Mouse (Mus musculus): ENCODE data around the gene Chst8.

Gene Chst8

DNA sequence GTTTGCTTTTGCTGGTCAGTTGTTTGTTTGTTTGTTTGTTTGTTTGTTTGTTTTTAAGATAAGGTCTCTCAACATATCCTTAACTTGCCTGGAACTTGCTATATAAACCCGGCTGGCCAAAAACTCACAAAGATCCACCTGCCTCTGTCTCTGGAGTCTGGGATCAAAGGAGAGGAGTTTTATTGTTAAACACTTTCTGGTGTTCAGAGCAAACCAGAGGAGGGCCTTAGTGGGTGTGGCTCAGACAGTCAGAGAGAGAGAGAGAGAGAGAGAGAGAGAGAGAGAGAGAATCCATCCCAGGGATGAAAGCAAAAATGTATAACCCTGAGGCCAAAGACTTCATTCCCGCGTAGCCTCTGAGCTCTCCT lies 13.1 kb downstream of the Chst8 start:
- DNase-seq = no peak

DNA sequence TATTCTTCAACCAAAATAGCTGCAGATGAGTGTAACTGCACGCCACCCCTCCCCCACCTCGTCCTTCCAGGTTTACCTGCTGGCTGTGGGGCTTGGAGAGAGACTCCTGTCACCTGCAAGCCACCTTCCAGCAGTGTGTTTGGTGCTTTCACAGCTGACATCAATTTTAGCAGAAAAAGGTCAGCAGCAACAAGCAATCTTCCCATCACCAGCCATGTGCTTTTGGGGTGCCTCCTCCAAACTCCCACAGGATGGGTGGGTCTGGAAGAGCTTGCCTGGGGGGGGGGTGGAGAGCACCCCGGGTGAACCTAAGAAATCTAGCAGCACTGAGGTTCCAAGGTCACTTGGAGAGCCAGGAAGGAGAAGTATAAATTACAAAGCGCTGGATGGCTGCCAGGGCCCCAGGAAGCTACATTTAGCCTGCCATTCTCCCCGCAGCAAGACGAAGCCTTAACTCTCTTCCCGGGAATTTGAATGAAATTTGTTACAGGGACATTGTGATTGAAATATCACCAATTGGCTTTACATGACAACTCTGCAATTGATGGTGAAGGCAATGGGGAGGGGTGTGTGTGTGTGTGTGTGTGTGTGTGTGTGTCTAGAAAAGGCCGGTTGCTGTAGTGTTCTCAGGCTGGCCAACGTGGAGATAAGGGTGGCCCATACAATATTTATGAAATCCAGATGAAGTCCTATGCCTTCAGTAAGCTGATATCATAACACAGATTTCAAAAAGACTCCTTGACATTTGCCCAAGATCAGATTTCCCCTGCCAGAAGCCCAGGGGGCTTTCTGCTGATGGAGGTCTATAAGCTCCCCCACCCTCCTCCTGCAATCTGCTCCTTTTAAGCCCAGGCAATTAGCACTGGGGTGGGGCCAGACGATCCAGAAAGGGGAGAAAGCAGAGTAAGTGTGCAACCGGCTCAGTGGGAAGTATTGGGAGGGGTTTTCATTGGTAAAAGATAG lies 13.8 kb downstream of the Chst8 start:
- DNase-seq = no peak

DNA sequence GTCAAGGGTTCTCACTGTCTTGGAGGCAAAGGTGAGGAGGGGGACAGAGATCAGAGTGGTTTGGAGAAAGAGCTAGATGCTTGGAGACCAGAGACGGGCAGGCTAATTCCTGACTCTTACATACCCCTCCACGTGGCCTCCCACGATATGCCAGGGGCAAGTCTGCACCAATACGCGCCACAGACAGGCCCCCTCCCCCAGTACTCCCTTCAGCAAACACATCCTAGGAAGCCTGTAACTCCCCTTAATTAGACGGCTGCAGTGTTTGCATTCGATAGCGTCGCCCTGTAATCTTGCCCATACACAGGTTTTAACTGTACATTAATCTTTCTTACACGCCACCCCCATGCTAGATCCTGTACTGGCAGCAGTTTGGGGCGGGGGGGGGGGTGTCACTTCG lies 14.5 kb downstream of the Chst8 start:
- no peak for DNase-seq

DNA sequence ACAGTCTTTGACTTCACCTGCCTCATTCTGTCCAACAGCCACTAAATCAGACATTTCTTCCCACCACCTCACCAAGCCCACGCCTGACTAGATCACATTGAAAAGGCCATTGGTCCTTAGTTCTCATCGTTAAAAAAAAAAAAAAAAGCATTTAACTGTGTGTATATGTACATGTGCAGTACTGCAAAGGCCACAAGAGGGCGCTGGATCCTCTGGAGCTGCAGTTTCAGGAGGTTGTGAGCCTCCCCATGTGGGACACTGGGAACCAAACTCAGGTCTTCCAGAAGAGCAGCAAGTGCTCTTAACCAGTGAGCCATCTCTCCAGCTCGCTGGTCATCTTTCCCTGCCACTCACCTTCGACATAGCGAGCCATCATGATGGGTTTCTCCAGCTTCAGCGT lies 22.1 kb downstream of the Chst8 start:
- DNase-seq = no peak

DNA sequence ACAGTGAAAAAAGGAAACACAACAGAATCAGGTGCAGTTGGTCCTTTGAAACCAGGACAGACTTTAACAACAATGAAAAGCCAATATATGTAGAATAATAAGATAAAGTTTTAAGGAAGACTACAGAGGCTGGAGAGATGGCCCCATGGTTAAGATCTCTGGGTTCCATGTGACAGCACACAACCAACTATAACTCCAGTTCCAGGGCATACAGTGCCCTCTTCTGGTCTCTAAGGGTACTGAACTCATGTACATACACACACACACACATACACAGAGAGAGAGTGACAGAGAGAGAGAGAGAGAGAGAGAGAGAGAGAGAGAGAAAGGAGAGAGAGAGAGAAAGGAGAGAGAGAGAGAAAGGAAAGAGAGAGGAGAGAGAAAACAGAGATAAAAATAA lies 25.3 kb downstream of the Chst8 start:
- DNase-seq = no peak

DNA sequence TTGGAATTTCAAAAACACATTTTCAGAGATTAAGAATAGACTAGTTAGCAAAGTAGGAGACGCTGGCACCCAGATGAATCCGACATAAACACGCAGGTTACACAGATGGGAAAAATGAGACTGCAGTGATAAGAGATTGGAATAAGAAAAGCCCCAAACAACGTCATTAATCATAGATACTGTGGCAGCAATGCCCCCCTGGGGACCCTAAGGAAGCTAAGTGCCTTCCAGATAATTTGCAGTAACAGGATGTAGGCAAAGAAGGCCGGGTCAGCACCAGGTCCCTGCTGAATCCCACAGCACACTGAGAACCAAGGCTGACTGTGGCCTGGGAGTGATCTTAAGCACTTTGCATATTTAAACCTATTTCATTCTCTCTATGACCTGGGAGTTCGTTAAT lies 27.5 kb downstream of the Chst8 start:
- DNase-seq = no peak

DNA sequence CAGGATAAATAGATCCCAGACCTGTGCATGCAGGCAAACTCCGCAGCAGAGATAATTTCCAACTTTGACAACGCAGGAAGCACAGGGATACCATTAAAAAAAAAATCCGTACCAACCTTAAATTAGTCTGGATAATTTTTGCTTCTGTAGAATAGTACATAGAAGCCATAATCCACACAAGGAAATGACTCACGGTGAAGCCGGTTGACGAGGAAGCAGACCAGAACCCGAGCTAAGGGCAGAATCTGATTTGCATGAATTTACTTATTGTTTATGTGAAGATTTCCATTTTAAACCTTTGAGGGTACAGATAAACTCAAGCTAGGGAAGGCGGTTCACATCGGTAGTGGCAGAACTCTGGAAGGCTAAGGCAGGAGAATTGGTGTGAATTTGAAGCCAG lies 28.0 kb downstream of the Chst8 start:
- no peak for DNase-seq

DNA sequence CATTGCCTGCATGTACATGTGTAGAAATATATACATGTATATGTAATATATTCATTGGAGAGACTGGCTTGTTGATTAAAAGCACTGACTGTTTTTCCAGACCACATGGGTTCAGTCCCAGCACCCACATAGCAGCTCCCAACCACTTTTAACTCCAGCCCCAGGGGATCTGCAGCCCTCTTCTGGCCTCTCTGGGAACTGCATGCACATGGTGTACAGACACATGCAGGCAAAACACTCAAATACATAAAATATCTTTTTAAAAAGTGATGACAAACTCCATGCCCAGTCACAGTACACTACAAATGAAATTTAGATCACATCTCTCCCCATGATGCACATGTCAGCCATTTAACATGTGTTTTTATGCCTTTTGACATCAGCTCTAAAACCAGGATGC lies 30.5 kb downstream of the Chst8 start:
- no peak for DNase-seq

DNA sequence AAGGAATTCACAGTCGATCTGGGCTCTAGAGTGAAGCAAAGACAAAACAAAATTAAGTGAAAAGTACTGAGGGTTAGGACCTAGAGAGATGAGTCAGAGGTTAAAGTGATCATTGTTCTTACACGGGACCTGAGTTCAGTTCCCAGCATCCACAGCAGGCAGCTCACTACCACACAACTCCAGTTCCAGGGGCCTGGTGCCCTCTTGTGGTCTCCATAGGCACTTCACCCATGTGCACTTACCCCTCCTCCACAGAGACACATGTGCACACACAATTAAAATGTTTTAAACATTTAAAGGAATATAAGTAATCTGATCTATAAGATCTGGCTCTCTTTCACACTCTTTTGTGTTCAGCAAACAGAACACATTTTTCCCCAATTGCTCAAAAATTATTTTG lies 31.3 kb downstream of the Chst8 start:
- no peak for DNase-seq

DNA sequence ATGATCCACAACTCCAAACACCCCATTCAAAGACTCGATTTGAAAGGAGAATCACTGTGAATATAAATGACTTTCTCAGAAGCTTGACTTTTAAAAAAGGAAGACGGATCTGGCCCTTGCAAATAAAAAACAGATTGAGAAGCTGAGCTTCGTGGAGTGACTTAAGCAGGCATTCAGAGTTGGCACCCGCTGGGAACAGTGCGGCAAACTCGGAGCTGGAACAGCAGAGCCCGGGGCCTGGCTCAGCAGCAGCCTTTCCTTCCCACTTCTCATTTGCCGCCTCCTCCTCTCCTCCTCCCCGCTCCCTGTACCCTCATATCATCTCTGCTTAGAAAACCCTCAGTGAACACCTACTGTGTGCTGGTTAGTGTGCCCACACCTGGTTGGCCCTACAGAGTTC lies 34.1 kb downstream of the Chst8 start:
- DNase-seq = no peak

DNA sequence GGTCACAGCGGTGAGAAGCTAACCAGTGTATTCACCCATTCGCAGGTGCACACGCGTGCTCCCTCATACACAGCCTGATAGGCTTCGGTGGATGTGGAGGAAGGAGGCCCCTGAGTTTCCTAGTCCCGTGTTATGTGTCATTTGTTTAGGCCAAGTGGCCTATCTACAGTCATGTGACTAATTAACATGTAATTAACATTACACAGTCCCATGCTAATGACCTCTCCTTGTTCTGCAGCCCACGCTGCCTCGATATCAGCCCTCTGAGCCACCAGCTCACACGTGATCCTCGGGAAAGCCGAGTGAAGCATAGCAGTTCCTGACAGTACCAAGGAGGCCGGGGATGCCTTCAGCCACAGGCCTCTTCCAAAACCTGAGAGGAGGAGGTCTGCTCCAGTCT lies 36.9 kb downstream of the Chst8 start:
- DNase-seq = no peak

DNA sequence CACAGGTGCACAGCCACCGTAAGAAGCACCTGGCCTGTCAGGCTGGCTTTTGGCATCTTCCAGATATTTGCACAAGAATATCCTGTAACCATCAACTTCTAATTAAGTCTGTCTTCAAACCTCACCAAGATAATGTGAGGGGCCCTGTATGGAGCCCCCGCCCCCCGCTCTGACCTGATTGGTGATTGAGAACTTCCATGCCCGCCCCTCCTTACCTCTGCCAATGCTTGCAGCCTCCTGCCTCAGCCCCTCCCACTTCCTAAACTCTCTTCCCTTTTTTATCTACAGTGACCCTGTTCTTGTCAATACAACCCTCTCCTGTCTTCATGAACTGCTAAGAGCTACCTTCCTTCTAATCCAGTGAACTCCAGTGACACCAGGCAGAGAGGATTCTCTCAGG lies 37.6 kb downstream of the Chst8 start:
- DNase-seq = no peak

DNA sequence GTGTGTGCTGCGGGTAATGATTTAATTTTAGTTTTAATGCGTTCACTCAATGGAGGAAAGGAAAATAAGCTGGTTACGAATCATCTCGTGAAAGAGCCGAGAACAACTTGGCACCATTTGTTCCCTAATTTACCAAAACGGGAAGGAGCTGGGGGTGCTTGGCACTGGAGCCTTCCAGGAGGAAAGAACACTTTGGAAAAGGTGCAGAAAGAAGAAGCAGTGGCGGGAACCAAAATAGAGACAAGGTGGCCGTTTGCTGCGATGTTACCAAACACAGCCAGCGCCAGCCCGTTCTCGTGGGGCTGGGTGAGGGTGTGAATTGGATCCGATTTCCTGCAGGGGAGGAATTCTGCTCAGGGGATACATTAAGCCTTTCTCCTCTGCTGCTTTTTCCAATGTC lies 38.5 kb downstream of the Chst8 start:
- DNase-seq = no peak

DNA sequence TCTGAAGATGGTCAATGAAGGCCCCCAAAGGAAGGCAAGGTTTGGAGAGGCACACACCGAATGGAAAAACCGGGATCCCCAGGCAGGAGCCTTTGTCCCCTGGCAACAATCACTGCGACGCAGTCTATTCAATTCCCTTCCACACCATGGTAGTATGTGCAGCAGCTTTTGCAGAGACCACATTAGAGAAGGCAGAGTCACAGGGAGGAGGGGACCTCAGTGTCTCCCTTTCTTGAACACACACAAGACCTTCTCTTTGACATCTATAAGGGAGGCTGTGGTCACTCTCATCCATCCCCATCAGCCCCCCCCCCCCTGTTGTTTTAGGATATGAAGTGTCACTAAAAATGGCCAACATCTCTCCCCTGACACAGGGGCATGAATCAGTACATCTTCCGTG lies 39.2 kb downstream of the Chst8 start:
- no peak for DNase-seq

DNA sequence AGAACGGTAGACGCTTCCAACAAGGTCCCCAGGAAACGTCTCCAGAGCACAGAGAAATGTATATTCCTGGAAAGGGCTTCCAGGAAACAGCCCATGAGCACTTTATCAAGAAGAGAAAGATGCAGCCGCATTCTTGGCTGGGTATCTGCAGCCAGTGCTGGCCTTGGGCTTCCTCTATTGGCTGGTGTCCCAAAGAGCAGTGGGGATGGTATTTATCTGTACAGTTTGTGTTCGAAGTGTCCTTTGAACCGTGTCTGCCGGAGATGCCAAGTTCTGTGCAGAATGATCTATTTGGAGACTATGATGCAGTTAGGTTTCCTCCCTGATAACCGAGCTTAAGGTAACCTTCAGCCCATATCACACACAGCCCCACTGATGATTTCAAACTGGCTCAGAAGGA lies 43.0 kb downstream of the Chst8 start:
- no peak for DNase-seq

DNA sequence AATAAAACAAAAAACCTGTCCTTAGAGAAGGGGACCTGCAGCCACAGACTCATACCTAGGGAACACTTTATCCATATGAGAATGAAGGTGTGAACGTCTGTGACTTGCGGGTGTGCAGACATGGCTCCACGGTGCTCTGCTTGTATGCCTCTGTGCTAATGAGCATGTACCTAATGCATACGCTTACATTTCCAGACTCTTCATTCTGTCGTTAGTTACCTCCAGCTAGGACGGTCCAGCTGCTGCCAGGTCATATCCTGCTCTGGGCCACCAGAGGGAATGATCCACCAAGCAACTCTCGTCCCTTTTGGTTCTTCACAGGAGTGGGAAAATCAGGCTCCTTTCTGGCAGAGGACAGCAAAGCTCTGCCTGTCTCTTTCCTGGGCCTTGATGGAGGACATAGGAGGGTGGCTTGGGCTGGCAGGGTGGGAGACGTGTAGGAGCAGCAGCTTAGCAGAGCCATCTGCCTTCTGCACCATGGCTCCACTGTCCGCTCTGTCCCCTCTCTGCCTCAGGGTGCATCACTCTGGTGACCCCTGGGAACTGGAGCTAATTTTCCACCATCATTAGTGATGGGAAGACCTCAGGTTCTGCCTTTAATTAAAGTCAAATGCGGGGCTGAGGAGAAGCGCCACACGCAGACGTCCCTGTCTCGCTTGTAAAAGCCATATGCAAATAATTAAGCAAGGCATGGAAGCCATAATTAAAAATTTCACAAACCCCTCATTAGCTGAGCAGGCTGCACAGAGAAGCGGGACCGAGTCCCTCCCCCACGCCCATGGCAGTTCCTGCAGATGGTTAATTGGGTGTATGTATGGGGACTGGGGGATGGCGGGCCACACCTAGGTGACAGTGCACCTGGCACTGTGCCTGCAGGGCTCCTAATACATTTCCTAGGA lies 48.0 kb downstream of the Chst8 start:
- DNase-seq = no peak

DNA sequence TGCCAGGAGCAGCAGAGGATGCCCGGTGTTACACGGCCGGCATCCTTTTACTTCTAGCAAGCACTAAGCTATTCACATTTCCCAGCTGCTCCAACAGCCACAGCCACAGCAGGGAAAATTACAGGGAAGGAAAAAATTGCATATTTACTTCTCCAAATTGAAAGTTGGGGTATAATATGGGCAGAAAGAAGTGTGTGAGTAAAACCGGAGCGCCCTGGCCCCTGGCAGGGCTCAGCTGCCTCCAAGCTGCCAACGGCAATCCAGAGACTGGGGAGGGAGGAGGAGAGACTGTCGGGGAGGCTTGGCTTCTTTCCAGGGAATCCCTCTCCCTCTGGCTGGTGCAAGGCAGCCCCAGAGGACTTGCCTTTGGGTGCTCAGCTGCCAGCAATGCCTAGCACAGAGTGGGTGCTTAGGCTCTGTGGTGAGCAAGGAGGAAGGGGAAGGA lies 53.1 kb downstream of the Chst8 start:
- DNase-seq = no peak

DNA sequence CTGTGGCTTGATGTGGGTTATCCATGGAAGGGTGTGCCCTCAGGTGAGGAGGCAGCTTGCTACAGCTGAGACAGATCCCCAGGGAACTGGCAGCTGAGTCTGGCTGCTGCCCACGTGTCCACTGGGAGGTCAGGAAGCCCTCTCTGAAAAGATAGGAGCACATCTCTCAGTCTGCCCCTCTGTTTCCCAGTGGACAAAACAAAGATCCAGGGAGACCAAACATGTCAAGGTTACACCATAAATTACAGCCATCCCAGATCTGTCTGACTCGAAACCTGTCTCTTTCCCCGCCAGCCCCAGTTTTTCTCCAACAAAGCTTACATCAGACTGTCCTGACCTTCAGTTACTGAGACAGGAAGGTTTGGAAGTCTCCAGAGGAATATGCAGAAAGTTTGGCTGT lies 53.8 kb downstream of the Chst8 start:
- no peak for DNase-seq

DNA sequence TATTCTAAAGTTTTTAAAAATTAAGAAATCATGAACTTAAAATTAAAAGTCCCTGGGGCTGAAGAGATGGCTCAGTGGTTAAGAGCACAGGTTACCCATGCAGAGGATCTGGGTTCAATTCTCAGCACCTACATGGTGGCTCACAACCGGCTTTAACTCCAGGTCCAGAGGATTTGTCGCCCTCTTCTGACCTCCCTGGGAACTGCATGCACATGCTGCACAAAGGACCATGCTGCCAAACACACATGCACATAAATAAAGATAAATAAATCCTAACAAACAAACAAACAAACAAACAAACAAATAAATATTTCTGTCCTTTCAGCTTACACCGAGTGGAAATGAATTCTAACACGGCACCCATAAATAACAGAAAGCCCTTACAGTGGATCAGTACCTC lies 55.0 kb downstream of the Chst8 start:
- no peak for DNase-seq

DNA sequence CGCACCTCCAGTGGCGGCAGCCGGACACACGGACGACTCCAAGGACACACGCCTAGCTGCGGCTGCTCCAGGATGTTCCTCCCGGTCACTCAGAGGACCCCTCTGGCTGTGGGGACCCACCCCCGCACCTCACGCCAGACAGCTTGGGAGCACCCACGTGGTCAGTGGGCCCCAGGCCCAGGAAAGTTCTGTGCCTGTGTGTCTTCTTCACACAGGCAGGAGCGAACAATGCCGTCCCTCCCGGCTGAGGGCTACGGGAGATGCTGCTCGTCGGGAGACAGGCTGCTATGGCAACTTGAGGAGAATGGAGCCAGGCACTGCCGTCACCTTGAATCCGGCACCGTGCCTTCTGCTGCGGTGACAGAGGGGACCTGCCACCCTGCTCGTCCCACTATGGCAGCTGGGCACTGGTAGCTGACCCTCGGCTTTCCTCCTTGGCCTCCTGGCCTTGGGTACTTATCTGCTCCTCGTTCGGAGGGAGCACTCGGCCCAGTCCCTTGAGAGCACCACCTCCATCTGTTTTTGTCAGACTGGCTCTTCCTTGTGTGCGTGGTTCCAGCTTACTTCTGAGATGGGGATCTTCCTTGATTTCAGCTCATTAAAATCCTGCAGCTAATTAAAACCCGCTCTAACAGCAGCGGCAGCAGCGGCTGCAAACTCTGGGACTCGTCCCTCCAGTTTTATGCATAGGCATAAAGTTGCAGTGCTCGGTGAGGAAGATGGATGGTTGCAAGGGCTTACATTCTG lies 59.2 kb downstream of the Chst8 start:
- no peak for DNase-seq

DNA sequence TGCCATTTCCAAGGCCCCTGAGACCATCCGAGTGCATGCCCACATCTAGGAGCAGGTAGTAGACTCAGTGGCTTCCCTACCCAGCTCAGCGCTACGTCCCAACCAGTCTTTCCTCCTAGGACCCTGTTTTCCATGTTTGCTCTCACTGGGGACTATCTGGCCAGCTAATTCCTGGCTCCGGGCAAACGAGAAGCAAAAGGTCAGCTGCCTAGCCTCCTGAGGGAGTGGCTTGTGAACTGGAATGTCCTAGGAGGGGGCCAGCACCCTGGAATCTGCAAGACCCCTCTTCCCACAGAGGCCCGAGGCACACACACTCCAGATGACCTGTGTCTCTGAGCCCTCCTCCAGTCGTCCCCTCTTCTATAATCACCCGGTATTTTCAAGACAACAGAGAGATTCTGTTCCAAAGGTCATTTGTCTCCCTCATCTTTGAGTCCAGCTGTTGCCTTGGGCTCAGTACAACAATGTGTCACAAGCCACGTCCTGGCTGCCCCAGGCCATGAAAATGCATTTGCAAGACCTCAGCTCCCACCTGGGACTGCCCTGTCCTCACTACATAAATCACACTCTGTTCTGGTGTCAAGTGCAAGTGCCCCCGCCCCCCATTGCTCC lies 60.3 kb downstream of the Chst8 start:
- peak; percentile 10 for DNase-seq

DNA sequence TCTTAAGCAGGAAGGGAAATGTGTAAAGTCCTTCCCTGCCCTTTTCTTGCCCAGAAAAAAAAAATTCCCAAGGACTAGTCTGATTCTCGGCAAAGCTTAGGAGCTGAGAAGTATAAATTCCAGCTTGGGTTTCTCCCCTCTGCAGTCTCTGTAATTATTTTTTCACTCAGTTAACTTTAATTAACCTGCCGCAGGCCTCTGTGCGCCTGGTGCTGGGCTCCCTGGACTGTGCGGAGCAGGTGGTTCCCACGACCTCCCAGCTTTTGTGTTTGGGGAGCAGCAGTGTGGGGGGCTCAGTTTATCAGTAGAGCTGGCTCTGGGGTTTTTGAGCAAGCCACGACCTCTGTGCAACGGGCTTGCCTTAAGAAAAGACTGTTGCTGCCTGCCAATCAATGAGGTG lies 62.2 kb downstream of the Chst8 start:
- no peak for DNase-seq

DNA sequence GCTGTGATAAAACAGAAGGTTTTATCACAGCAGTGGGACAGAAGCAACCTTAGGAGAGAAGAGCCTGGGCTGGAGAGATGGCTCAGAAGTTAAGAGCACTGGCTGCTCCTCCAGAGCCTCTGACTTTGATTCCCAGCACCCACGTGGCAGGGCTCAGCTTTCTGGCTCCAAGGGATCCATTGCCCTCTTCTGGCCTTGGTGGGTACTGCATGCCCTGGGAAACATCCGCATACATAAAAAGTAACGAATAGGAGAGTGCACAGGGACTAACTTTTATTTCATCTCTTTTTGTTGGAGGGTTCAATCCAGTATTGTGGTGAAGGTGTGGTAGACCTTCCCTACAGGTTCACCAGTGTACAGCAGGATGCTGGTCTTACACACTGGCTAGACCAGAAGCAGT lies 62.8 kb downstream of the Chst8 start:
- no peak for DNase-seq

Data from kidney, adult 11 months (tissue).